Mouse (Mus musculus) neural tube, embryonic 10.5 days (tissue): ENCODE measurements around the gene Fam149b.
A peak's percentile ranks its signal among the peaks of the same experiment; 100 is the strongest.
"Not testable (repeated sequence)": the region's sequence is repeated elsewhere in the genome, so short reads cannot be mapped to it uniquely, and the experiment has no call there.

Experiments
- DNase-seq: peaks from one replicate; pipeline ENCODE4 v3.0.0-alpha.2; 2017; ENCODE audit warnings: low spot score; ENCODE audit errors: extremely low spot score

Fam149b gene

DNA sequence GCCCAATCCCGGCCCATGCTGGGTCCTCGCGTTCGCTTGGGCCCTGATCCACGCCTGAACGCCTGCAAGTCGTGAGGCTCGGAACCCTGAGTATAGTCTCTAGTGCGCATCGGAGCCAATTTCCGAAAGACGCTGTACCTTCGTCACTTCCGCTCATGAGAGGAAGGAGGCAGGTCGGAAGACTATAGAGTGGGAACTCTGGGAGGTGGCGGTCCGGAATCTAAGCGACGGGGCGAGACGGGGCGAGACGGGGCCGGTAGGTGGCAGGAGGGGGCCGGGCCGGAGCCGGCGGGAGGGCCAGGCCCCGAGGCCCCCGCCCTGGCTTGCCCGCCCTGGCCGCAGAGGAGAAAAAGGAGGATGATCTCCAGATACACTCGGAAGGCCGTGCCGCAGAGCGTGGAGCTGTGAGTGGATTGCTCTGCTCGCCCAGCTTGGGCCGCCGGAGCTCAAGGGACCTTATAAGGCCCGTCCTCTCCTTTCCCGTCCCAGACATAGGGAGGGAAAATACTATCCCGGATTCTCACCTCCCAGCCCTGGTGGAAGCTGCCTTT, at the start of gene Fam149b, which contains the start of gene Ecd:
TSS of gene Fam149b (plus strand) at position 172 of the 551 bp plus-strand sequence.
TSS of gene Ecd (minus strand) at position 131 of the 551 bp plus-strand sequence.
- peak; percentile 95 for DNase-seq

DNA sequence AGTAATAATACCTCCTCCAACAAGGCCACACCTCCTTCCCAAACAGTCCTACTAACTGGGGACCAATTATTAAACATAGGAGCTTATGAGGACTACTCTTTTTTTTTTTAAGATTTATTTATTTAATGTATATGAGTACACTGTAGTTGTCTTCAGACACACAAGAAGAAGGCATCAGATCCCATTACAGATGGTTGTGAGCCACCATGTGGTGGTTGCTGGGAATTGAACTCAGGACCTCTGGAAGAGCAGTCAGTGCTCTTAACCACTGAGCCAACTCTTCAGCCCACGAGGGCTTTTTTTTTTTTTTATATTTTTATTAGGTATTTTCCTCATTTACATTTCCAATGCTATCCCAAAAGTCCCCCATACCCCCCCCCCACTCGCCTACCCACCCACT, 42.9 kb upstream of the Fam149b start:
- not testable (repeated sequence) for DNase-seq

DNA sequence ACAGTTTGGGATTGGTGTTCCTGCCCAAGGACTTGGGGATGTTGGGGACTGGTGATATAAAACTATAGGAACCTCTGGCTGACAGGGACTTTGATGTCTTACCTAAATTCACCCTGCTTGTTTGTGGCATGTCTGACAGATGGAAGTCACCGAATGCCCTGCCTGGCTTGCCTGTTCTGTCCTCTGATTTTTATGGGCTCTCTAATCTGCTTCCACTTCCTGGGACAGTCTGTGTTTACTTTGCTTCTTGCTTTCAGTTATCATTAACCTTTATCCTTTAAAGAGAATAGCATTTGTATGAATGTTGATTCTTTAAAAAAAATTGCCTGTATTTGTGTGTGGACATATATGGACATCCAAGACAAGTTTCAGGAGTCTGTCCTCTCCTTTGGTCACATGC, 32.8 kb upstream of the Fam149b start:
- DNase-seq = no peak

DNA sequence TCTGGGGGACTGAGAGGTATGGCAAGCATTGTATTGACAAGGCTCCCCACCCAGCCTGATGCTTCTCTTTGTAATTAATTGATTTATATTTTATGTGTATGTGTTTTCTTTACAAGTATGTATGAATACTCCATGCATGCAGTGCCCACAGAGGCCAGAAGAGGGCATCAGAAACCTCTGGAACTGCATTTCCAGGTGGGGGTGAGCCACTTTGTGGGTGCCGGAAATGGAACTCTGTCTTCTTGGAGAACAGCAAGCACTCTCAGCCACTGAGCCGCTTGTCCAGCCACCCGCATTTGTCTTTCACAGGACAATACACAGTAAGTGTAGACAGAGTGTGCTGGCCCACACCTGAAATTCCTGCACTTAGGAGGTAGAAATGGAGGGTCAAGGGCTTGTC, 28.5 kb upstream of the Fam149b start:
- DNase-seq = peak; percentile 29

DNA sequence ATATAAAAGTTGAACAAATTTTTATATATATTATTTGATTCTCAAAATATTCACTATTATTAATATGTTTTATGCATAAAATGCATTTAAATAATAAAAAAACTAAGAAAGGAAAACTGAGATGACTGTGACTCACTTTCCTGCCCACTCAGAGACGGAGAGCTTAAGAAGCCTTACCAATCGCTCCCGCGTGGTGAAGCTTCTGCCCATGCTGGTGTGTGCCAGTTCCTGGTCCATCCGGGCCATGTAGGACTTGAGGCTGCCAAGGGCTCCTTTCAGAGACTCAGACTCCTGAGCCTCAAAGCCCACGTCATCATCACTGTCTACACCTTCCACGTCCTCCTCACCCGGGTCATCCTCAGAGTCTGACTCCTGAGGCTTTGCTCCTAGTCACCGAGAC, 23.8 kb upstream of the Fam149b start:
- no peak for DNase-seq

DNA sequence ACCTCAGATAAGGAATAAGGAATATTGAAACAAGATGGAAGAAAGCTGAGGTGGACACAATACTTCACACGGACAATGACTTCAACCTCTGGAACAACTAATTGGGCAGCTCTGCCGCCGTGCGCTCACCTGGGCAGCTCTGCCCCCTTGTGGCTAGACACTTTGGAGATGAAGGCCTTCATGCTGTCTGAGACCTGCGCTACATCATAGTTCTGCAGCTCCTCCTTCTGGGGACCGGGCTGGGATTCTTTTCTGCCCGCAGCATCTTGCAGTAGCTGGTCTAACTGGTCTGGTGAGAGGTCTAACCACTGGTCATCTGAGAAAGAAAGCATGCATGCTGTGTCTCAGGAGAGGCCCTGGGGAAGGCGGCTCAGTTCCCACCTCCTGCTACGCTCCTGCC, 19.5 kb upstream of the Fam149b start:
- DNase-seq = no peak

DNA sequence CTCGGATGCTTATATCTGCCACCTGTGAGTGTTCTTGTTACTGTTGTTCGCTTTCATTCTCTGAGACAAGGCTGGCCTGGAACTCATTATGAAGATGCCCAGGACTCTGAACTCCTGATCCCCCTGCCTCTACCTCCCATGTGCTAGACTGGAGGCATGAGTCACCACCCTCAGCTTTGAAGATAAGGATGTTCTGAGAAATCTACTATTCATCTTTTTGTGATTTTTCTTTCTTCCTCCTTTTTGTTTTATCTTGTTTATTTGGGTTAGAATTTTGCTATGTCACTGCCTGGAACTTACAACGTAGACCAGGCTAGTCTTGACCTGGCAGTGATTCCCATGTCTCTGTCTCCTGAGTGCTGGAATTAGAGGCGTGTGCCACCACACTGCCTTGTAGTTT, 16.6 kb upstream of the Fam149b start:
- DNase-seq = no peak

DNA sequence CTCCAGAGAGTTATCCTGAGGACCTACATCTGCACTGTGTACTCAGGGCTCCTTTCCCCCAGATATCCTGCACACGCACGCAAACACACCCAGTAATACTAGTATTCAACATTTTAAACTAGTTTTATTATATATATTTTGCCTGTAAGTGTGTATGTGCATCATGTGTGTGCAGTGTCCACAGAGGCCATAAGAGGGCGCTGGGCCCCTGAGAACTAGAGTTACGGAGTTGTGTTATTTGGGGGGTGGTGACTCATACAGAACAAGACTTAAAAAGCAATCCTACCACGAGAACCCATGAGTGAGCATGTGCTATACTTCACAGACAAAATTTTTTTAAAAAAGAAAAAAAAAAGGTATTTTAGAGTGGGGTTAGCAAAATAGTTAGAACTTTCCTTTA, 8.5 kb upstream of the Fam149b start:
- no peak for DNase-seq

DNA sequence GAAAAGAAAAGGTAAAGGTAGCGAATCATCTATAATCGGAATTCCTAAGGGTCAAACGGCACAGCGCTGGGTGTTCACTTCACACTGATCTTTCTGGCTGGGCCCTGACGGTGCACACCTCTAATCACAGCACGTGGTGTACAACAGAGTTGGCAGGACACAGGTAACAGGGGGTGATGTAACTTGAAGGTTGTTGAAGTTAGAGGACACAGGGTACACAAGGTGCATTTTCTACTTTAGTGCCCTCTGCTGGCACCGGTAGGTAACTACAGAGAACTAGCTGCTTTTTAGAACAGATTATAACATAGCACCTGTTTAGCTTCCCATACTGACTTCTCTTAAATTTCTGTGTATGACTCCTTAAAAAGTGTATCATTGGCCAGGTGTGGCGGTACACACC, 7.8 kb upstream of the Fam149b start:
- DNase-seq = peak; percentile 14

DNA sequence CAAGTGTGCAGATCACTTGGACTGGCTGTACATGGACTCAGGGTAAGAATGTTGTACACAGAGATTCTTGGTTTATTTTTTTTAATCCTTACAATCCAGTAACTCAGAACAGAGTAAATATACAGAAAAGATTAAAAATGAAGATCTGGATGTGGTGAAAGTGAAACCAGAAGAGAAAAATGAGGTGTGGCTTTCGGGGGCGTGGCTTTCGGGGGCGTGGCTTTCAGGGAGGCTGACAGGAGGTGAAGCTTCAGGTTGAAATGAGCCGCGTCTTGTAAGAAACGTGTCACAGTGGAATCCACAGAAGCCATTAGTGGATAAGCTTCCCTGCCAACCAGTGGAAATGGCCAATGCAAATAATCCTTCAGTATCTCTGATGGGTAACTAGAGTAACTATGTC, 7.1 kb upstream of the Fam149b start:
- DNase-seq = no peak

DNA sequence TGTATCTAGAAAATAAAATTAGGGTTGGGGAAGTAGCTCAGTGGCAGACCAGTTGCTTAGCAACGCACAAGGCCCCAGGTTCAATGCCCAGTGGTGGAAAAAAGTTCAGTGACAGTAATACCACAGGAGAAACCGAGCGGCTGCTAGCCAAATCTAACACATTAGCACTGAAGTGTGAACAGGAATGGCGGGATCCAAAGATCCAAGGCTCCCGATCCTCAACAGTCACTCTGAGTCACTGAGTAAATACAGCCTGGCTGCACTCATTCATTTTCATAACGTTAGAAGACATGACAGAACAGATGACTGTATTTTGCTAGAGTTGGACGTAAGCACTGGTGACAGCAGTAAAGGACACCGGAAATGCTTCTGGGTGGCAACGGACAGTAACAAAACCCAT, 2.1 kb upstream of the Fam149b start:
- DNase-seq = no peak

DNA sequence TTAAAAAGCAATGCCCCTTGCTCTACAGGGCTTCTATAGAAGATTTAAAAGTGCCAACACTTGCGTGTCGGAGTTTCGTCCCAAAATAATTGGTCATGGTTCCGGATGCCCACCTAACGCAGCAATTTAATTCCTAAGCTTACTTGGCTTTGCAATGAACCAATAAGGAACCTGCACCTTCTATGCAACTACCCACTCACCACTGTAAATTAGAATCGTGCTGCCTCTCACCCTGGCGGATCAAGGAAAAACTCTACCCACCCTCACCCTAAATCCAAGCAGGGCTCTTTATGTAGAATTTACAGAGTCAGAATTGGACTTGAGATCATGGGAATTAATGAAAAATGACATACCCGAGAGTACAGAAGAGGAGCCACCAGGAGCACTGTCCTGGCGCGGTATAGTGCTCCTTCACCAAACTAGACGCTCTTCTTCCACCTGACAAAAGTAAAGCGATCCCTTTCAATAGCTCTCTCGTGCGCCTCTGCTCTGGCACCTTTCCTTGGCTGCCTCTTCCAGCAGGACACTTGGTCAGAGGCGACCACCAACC, 446 bp upstream of the Fam149b start:
- DNase-seq = no peak

DNA sequence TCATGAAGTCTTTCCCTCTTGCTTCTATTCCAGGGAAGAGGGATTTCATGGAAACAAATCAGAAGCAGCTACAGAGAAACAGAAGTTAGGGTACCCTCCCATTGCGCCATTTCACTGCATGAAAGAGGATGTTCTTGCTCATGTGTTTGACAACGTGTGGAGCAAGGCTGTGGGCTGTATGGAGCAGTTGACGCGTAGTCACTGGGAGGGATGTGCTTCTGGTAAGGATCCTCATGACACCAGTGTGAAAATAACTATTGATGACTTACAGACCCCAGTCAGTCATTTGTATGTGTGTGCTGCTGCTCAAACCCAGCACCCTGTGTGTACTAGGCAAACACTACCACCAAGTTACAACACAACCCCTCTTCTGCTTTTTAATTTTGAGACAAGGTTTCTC, 15.3 kb downstream of the Fam149b start:
- no peak for DNase-seq

DNA sequence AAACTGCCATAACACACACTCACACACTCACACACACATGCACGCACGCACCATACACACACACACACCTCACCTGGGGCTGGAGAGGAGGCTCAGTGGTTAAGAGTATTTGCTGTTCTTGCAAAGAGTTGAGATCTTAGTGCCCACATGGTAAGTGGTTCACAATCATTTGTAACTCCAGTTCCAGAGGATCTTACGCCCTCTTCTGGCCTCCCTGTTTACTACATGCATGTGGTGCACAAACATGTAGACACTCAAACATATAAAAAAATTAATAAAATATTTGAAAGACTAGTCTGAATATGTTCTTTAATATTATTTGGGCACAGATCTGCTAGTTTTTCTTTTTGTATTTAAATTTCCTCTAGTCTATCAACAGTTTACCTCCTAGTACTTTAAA, 20.3 kb downstream of the Fam149b start:
- DNase-seq = no peak

DNA sequence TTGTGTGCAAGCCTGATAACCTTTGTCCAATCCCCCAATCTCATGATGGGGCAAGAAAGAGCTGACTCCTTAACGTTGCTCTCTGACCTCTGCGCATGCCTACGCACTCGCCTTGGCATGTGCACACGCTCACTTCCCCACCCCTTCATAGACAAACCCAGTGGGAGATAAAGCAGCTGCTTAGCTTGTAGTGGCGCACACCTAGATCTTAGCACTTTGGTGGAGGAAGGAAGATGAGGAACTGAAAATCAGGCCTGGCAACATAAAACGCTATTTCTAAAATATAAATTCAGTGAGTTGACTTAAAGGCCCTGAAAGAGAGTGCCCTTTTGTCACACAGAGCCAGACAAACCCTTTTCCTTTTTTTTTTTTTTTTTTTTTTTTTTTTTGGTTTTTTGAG, 22.8 kb downstream of the Fam149b start:
- no peak for DNase-seq

DNA sequence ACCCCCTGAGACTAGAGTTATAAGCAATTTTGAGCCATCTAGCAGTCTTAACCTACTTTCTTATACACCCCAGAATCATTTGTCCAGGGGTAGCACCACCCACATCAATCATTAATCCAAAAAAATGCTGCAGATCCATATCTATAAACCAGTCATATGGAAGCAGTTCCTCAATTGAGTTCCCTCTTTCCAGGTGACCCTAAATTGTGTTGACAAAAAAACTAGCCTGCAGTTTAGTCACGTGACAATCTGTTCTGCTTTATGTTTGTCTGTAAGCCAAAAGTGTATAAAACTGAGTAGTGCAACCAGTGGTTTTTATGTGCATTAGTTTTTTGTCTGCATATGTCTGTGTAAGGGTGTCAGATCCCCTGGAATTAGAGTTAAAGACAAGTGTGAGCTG, 23.9 kb downstream of the Fam149b start:
- DNase-seq = no peak

DNA sequence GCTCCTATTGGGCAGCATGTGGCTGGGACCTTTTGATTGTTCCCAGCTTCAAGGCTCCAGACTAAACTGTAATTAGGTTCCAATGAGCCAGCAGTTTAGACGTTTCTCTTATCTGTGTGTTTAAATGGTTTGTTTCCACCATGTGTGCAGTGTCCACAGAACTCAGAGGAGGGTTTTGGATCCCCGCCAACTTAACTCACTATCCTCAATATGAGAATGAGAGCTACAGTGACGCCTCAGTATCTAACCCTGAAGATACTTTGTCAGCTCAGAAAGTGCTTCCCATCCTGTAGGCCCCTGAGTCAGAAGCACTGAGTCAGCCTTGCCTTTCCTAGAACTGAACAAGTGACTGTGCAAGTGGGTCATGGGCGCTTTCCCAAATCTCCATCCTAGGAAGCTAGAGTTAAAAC, 29.2 kb downstream of the Fam149b start:
- DNase-seq = no peak

DNA sequence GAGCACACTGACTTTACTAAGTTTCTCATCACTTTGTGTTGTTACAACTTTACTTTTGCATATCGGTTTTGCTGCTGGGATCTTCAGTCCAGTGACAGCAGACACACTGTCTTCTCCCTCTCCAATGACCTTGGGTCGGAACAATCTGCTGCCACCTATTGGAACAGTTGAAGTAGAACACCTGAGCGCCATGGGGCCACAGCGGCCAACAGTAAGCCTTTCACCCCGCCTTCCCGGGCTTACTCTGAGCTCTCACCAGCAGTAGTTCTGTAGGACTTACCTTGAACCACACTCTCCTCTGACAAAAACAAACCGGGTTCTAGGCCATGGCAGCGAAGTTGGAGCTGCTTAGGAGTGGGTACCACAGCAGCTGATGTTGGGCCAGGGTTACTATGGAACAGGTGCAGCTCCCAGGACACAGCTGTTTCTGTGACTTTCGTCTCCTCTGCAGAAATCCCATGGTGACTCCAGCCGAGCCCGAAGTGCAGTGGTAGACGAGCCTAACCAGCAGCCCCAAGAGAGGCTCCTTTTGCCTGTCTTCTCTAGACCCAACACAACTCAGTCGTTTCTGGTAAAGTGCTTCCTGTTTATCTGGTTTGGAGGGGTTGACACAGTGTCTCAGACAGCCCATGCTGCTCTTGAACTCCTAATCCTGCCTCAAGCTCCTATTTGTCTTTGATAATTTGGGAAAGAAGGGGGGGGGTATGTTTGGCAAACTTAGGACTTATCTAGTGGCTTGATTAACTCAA, 30.5 kb downstream of the Fam149b start:
- no peak for DNase-seq

DNA sequence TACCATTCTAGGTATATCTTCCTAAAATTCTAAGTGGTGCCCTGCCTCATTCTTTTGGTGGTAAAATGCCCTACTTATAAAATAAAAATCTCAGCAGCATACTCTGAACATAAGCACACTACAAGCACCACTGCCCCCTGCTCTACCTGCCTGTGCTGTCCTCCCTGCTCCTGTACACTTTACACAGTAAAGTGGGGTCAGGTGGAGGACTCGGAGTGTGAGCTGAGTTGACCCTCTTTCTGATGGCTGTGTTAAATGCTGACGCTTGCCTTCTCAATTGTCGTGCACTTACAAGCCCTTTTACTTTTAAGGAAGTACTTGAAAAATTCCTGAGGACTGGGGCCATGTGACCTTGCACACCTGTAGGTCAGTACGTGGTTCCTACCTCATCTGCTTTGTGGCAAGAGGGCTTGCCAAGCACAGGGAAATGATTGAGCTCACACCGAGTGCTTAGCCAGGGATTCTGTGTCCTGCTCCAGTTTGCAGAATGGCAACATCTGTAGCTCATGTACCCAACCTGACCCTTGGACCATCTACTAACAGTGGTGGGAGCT, 31.2 kb downstream of the Fam149b start:
- DNase-seq = no peak

DNA sequence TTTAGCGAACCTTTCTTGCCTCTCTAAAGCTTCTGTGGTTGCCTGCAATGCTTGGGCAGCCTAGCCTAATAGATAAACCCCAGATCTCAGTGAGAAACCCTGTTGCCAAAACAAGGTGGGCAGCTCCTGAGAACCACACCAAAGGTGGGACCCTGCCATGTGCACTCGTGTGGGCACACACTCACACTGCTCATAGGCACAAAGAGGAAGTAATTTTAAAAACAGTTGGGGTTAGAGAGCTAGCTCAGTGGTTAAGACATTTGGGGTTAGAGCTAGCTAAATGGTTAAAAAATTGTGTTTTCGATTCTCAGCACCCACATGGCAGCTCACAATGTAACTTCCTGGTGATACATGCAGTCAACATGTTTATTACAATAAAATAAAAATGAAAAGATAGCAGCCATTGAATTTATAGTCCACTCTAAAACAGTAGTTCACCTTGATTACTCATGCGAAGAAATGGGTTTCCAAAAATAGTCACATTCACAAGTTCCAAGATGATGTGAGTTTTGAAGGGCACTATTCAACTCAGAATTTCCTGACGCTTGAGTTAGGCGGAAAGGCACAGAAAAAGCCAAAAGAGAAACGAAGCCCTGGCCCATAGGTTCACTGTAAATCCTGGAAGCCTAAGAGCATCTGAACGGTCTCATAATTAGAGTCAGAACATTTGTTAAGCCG, 31.9 kb downstream of the Fam149b start:
- DNase-seq = no peak

DNA sequence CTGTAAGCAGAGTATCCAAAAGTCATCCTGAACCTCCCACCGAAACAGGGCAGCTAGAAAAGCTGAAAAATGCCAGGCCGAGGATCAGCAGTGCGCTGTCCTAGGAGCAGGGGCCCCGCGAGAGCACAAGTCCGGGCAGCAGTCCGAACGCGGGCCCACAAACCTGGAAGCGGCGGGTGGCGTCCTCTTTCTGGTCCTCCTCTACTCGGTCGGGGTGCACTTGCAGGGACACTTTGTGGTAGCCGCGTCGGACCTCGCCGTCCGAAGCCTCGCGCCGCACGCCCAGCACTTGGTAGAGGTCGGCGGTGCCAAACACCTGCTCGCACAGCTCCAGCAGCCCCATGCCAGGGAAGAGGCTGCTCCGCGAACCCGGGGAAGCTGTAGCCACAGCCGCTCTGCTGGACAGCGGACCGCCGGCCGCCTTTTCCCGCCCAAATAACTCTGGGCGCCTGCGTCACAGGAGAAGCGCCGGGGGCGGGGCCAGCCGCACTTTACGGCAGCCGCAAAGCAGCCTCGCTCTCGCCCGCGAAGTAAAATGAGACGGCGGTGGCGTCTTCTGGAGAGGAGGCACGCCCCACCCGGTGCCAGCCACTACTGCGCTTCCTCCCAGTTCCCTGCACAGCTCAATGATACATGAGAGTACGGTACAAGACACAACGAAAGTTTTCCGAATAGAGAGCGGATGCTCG, 40.6 kb downstream of the Fam149b start, which contains the start of gene Dnajc9:
TSS of gene Dnajc9 (minus strand) at position 470 of the 689 bp plus-strand sequence.
- peak; percentile 96 for DNase-seq
